Mouse (Mus musculus) left cerebral cortex, adult 18-20 months (tissue): ENCODE data around the gene Camk1. TPM values are rescaled to one million over a fixed set of nuclear protein-coding genes. Genes with fewer than 3 reads are reported as not detected.

ENCODE experiments used
- DNase-seq, 2 experiments: peaks; one replicate each; pipeline ENCODE4 v3.0.0; 2021 to 2022; ENCODE audit warnings: low spot score in 2 of 2, mixed read lengths in 1 of 2
- total RNA-seq, 2 experiments: library from RNA; stranded (reverse); gene quantifications; 2 replicates each; pipeline ENCODE4 v1.2.3; 2021

Camk1 gene
- total RNA-seq, 2 experiments from 2014 or later = 124 to 128 TPM

DNA sequence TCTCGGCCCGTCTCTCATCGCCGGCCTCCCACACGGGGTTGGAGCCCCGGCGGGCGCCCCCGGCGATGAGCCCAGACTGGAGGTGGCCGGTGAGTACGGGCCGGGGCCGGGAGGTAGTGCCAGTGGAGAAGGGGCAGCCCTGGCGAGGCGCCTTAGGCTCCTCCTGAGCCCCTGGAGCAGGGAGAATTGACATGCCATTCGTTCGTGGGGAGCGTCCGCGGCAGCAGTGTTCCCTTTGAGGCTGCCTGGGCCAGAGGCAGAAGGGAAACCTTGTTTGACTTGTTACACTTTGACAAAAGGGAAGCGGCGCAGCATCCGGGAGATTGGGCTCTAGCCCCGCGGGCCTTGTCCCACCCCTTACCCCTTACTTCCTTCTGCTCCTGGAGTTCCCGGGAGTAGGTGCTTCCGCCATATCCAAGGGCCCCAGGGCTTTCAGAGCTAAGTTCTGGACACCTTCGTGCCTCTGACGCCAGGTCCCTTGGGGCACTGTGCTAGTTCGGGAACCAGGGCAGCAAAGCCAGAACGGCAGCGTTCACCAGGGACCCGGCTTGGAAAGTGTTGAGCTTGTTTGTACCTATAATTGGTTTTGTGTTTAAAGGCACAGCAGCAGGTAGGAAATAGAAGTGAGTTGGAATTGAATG, 36.2 kb downstream of the Camk1 start:
- peak in 1 of 2 experiments; percentile 32 for DNase-seq

DNA sequence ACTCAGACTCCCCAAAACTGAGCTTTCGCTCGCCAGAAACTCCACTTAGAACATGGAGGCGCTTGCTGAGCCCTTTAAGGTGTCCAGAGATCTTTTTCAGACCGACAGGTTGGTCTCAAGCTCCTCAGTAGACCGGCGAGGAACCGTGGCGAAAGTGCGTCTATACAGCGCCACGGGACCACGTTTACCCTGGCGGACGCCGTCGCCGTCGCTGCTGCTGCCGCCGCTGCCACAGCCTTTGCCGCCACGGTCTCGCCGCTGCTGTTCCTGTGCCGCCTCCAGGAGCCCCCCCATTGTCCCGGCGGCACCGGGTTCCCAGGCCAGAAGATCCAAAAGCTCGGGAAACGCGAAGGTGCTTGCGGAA, 36.8 kb downstream of the Camk1 start, which contains the start of gene Brpf1:
Gene Brpf1 (plus strand): TSS at position 152 of the 364 bp plus-strand sequence.
- DNase-seq = no peak

DNA sequence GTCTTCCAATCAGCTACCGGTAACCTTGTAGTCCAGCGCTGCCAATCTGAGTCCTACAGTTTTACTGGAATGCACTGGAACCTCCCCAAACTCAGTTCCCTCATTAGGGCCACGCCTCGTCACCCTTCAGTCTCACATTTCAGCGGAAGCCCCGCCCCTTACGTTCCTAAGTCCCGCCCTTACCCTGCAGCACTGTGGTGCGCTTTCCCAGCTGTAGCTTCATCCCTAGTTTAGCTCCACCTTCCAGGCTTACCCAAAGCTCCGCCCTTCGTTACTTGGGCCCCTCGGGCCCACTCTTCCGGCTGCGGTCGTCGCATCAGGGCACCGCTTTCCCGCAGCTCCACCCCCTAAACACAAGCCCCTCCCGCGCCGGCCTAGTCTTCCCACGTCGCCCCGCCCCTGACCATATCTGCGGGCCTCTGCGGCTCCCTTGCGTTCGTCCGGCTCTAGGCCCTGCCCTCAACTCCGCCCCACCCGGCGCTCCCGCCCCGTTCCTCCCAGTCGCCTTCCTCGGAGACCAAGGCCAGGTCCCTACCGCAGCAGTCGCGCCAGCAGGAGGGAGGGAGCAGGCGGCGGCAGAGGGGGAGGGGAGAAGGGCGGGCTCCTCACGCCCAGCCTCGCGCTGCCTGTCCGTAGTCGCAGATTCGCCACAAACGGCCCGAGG, 37.3 kb downstream of the Camk1 start:
- peak; percentile 98 to 99 for DNase-seq

DNA sequence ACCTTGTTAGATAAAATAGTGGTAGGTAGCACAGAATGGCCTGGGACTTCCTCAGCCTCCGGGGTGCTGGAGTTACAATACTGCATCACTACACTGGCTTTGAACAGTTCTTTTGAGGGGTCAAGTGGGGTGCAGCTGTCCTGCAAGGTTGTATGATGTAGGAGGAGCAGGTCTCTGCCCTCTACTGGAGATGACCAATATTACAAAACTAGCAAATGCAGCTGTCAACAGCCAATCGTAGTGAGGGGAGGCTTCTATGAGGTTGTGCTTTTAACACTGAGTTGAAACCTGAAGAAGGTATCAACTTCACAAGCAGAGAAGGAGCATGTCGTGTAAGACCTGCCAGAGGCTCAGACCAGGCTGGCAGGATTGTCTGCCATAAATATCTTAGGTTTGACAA, 41.5 kb downstream of the Camk1 start:
- no peak for DNase-seq

DNA sequence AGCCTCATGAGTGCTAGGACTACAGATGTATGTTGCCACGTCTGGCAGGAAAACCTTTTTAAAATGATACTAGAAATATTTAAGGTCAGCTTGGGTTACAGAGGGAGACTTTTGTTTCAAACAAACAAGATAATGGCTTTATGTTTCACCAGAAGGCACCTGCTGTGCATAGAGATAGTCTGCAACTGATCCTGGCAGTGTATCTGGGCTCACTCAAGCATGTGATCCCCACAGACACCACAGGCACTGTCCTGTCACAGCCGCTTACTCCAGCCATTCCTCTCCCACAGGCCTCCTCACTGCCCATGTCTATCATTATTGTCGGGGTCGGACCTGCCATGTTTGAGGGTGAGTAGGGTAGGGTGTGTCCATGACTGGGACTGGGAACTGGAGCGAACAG, 42.4 kb downstream of the Camk1 start:
- DNase-seq = no peak

DNA sequence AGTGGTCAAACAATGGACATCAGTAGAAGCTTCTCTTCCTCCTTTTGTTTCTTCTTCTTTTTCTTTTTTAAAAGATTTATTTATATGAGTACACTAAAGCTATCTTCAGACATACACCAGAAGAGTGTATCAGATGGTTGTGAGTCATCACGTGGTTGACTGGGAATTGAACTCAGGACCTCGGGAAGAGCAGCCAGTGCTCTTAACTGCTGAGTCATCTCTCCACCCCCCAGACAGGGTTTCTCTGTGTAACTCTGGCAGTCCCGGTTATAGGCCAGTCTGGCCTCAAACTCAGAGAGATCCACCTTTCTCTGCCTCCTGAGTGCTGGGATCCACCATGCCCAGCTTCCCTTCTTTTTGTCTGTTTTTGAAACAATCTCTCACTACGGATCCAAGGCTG, 47.1 kb downstream of the Camk1 start:
- DNase-seq = no peak

DNA sequence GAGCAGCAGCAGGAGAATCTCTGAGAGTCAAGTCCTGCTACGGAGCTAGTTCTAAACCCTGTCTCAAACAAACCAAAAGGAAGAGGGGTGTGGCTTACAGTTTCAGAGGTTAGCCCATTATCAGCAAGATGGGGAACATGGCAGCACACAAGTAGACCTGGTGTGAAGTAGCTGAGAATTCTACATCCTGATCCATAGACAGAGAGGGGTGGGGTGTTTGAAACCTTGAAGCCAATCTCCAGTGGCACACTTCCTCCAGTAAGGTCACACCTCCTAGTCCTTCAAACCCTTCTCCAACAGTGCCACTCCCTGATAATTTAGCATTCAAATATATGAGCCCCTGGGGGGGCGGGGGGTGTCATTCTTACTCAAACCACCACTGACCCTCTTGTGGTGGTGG, 47.7 kb downstream of the Camk1 start:
- no peak for DNase-seq

DNA sequence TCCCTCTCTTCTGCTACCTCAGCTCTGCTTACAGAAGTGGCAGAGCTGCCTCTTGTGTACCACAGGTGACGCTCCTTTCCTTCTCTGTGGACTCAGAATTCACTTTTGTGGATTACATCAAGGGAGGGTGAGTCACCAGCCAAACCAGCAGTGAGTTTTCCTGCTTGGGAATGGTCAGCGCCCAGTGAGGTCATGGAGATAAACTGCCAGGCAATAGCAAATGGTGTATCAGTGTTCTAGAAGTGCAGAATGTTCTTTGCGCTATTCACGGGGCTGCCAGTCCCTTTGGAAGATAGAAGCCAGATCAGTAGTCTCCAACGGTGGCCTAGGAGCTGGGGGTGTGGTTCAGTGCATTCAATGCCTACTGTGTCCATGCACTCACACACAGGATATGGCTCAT, 50.8 kb downstream of the Camk1 start:
- no peak for DNase-seq

DNA sequence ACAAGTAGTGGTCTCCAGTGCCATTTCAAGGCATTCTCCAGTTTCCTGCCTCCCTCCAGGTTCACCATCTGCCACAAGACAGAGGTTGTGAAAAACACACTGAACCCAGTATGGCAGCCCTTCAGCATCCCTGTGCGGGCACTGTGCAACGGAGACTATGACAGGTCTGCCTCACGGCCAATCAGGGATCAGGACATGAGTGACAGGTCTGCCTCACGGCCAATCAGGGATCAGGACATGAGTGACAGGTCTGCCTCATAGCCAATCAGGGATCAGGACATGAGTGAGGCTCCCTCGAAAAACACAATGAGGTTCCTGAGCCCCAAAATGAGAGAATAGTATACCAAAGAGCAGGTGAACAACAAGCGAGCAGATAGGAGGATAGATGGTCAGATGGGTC, 53.4 kb downstream of the Camk1 start:
- DNase-seq = no peak

DNA sequence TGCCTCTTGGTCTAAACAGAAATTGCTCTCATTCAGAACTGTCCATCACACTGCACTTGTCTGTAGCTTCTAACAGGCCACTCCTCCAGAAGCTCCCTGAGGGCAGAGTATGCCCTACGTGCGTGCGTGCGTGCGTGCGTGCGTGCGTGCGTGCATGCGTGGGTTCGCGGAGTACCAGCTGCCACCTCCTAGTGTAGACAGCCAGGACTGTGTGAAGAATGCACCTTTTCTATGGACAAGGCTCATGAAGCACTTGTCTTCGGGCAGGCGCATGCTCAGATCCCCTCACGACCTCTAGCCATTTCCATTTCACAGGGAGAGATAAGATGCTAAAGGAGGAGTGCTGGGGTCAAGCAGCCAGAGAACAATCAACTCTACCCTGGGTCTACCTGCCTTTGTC, 54.4 kb downstream of the Camk1 start:
- no peak for DNase-seq

DNA sequence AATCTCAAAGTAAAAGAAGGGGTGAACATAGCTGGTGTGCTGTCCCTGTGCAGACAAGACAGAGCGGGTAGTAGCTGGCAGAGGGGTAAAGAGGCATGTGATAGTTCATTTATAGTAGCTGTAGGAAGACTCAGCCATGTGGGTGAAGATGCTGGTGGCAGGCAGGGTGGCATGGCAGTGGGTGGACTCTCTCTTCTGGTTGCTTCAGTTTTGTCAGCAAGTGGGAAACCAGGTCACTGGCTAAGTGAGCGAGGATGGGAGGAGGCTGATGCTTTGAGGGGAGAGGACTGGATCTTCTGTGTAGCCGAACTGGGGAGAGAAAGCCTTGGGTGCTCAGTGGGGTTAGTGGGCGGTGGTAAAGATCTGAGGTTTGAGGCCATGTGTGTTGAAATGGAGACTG, 56.5 kb downstream of the Camk1 start:
- peak; percentile 55 to 75 for DNase-seq

DNA sequence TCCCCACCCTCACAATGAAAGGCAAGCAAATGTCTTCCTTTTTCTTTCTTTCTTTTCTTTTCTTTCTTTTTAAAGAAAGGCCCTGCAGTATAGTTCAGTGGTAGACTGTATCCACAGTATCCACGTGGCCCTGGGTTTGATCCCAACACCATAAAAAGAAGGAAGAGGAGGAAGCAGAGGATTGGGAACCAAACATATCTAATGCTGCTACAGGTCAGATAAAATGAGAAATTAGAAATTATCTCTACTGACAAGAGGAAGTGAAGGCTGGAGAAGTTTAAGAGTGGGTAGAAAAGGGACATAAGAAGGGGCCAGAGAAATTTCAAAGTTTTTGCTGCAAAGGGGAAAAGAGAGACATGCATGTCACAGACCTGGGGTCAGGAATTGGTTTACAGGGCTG, 57.5 kb downstream of the Camk1 start:
- DNase-seq = no peak

DNA sequence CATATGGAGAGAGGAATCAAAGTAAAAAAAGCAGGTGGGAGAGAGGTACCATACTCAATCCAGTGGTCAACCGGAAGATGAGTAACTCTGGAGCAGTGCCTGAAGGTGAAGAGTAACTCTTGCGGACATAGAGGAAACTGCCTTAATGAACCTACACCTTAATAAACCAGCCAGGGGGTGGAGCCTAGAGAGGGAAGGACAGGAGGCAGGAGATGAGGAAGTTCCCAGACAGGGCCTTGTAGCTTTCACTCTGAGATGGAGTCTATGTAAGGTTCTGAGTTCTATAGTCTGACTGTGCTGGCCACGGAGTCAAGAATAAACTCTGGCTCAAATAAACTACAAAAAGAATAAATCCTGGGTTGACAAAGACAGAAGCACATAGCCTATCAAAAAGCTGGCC, 58.9 kb downstream of the Camk1 start:
- DNase-seq = no peak

Other genes starting within 250 kb of the Camk1 start
- gene Lhfpl4, start 148.6 kb downstream of the Camk1 start, total RNA-seq = 10 to 100 TPM; 70.8 to 71.8 TPM
- gene Mtmr14, start 106.1 kb downstream of the Camk1 start, total RNA-seq = 10 to 100 TPM; 13.8 to 18.4 TPM
- gene Cpne9, start 61.7 kb downstream of the Camk1 start, total RNA-seq = 10 to 100 TPM; 67.8 to 89.1 TPM
- 10 to 100 TPM; 29.1 to 31.2 TPM for gene Brpf1, start 36.8 kb downstream of the Camk1 start, total RNA-seq
- 1 to 10 TPM; 7.4 to 7.9 TPM for gene Ogg1, start 17.0 kb downstream of the Camk1 start, total RNA-seq
- 10 to 100 TPM; 46.8 to 53.7 TPM for gene Tada3, start 33.9 kb upstream of the Camk1 start, total RNA-seq
- gene Arpc4, start 34.1 kb upstream of the Camk1 start, total RNA-seq = 100 to 1,000 TPM; 256 to 267 TPM
- 10 to 100 TPM; 11.2 to 12.5 TPM for gene Ttll3, start 45.3 kb upstream of the Camk1 start, total RNA-seq
- 10 to 100 TPM; 14.7 to 19.8 TPM for gene Rpusd3, start 75.4 kb upstream of the Camk1 start, total RNA-seq
- gene Cidec, start 91.8 kb upstream of the Camk1 start, total RNA-seq = not detected
- gene Jagn1, start 98.6 kb upstream of the Camk1 start, total RNA-seq = 10 to 100 TPM; 41.9 to 42.6 TPM
- gene Il17re, start 114.5 kb upstream of the Camk1 start, total RNA-seq = under 1 TPM; 0.28 to 0.56 TPM
- gene Il17rc, start 127.4 kb upstream of the Camk1 start, total RNA-seq = 1 to 10 TPM; 4.9 to 8.2 TPM
- 100 to 1,000 TPM; 112 to 116 TPM for gene Creld1, start 139.3 kb upstream of the Camk1 start, total RNA-seq
- 10 to 100 TPM; 52.8 to 54.9 TPM for gene Prrt3, start 157.9 kb upstream of the Camk1 start, total RNA-seq
- gene Emc3, start 187.7 kb upstream of the Camk1 start, total RNA-seq = 10 to 100 TPM; 71.8 to 77.6 TPM
- 1 to 10 TPM; 1.5 to 2.2 TPM for gene Fancd2, start 187.7 kb upstream of the Camk1 start, total RNA-seq